Mouse (Mus musculus) forebrain, embryonic 14.5 days (tissue): ENCODE results near the gene Actr3. TPM values are rescaled to one million over a fixed set of nuclear protein-coding genes. Genes with fewer than 3 reads are reported as not detected.

Experiments used
- ATAC-seq: fragments of 200-750 bp; cut with Nextera tagmentation; 2 replicates; pipeline ENCODE4 v1.8.0; 2017; ENCODE audit warnings: mild to moderate bottlenecking, moderate library complexity
- DNase-seq: peaks from one replicate; pipeline ENCODE4 v3.0.0-alpha.2; 2015; ENCODE audit warnings: low spot score
- H3K27ac ChIP-seq: fragments of 300-500 bp; sonication (generic); 2 replicates; pipeline ENCODE4 v1.5.1; 2014; ENCODE audit warnings: low read depth, mild to moderate bottlenecking, control low read depth, low read length, moderate library complexity
- H3K27me3 ChIP-seq: fragments of 300-500 bp; sonication (generic); replicated peaks from 2 replicates; pipeline ENCODE4 v1.6.1; 2014; ENCODE audit warnings: low read length, control low read depth, mixed read lengths; ENCODE audit not compliant: control insufficient read depth, insufficient read depth
- H3K36me3 ChIP-seq: fragments of 300-500 bp; sonication (generic); 2 replicates; pipeline ENCODE4 v1.6.1; 2014; ENCODE audit warnings: low read length, control low read depth; ENCODE audit not compliant: control insufficient read depth, insufficient read depth
- H3K4me1 ChIP-seq: fragments of 300-500 bp; sonication (generic); 2 replicates; pipeline ENCODE4 v1.6.1; 2014; ENCODE audit warnings: antibody characterized with exemption, low read length, control low read depth; ENCODE audit not compliant: control insufficient read depth, insufficient read depth
- H3K4me2 ChIP-seq: fragments of 300-500 bp; sonication (generic); 2 replicates; pipeline ENCODE4 v1.6.1; 2014; ENCODE audit warnings: mild to moderate bottlenecking, control low read depth, low read length
- H3K4me3 ChIP-seq: fragments of 300-500 bp; sonication (generic); 2 replicates; pipeline ENCODE4 v1.5.1; 2014; ENCODE audit warnings: low read depth, low read length, control low read depth
- H3K9ac ChIP-seq: fragments of 300-500 bp; sonication (generic); 2 replicates; pipeline ENCODE4 v1.6.1; 2014; ENCODE audit warnings: mild to moderate bottlenecking, low read length, control low read depth, moderate library complexity
- H3K9me3 ChIP-seq: fragments of 300-500 bp; sonication (generic); replicated peaks from 2 replicates; pipeline ENCODE4 v1.6.1; 2016; ENCODE audit warnings: low read length, control low read depth, mixed read lengths; ENCODE audit not compliant: control insufficient read depth
- WGBS: fragments of 180-500 bp; shearing (Covaris S2); extraction: QIAGEN DNeasy Blood & Tissue Kit; methylation state at CpG from one replicate; pipeline ENCODE4 v1.1.7; 2014; 5-methylcytosine and 5-hydroxymethylcytosine counted together
- polyA plus RNA-seq: library from polyadenylated mRNA; unstranded; fragments of >200 nt; fragmentation: Nextera tagmentation; extraction: Ambion mirVana; gene quantifications from 2 replicates; pipeline ENCODE4 v1.2.1, GENCODE M21; 2014

Gene Actr3
- polyA plus RNA-seq, 1 experiment from 2014 or later: 231 TPM

GRCm38 (mm10) chr1:125351416-125352037, 84.0 kb downstream of the Actr3 start:
- Histone ChIP-seq H3K27ac (no peak overlapping the region), H3K4me1 (no peaks in the 10 kb centered on the region), H3K9me3 (no peaks in the 10 kb centered on the region), H3K9ac (no peak overlapping the region), H3K4me2 (no peak overlapping the region), H3K36me3 (no peaks in the 10 kb centered on the region), H3K27me3 (no peaks in the 10 kb centered on the region), H3K4me3 (no peak overlapping the region)
- 32% methylated on average over 4 of the region's 4 CpGs for WGBS
- DNase-seq: peak; percentile 80
- peak; percentile 96 for ATAC-seq

GRCm38 (mm10) chr1:125350843-125351242, 84.7 kb downstream of the Actr3 start:
- H3K4me1 ChIP-seq: no peaks in the 10 kb centered on the region
- 77% methylated on average over 5 of the region's 5 CpGs for WGBS
- ATAC-seq (peak; percentile 21; the same call in 1 of the 2 replicates), DNase-seq (no peak)
- no peak overlapping the region for H3K4me3 ChIP-seq
- no peaks in the 10 kb centered on the region for H3K27me3 ChIP-seq
- no peak overlapping the region for H3K27ac ChIP-seq
- H3K36me3 ChIP-seq: no peaks in the 10 kb centered on the region
- H3K9me3 ChIP-seq: no peaks in the 10 kb centered on the region
- no peak overlapping the region for H3K9ac ChIP-seq
- H3K4me2 ChIP-seq: no peak overlapping the region

GRCm38 (mm10) chr1:125345854-125346253, 89.7 kb downstream of the Actr3 start:
- DNase-seq: no peak
- Histone ChIP-seq H3K9me3 (no peaks in the 10 kb centered on the region), H3K9ac (no peak overlapping the region), H3K4me1 (no peaks in the 10 kb centered on the region), H3K36me3 (no peaks in the 10 kb centered on the region), H3K4me3 (no peak overlapping the region), H3K4me2 (no peak overlapping the region), H3K27me3 (no peaks in the 10 kb centered on the region), H3K27ac (no peak overlapping the region)
- ATAC-seq: no peak
- WGBS: 98% methylated on average over 9 of the region's 9 CpGs

GRCm38 (mm10) chr1:125345448-125345847, 90.1 kb downstream of the Actr3 start:
- Histone ChIP-seq H3K27me3 (no peaks in the 10 kb centered on the region), H3K4me2 (no peak overlapping the region), H3K9ac (no peak overlapping the region), H3K9me3 (no peaks in the 10 kb centered on the region), H3K36me3 (no peaks in the 10 kb centered on the region), H3K27ac (no peak overlapping the region), H3K4me3 (no peak overlapping the region), H3K4me1 (no peaks in the 10 kb centered on the region)
- 94% methylated on average over 6 of the region's 6 CpGs for WGBS
- no peak for DNase-seq
- no peak for ATAC-seq

GRCm38 (mm10) chr1:125343105-125343504, 92.4 kb downstream of the Actr3 start:
- H3K4me1 ChIP-seq: no peaks in the 10 kb centered on the region
- ATAC-seq (no peak), DNase-seq (no peak)
- H3K9ac ChIP-seq: no peak overlapping the region
- H3K9me3 ChIP-seq: no peaks in the 10 kb centered on the region
- no peaks in the 10 kb centered on the region for H3K27me3 ChIP-seq
- H3K27ac ChIP-seq: no peak overlapping the region
- no peak overlapping the region for H3K4me3 ChIP-seq
- 76% methylated on average over 2 of the region's 2 CpGs for WGBS
- H3K4me2 ChIP-seq: no peak overlapping the region
- H3K36me3 ChIP-seq: no peaks in the 10 kb centered on the region

Other genes with a start within 250 kb of the Actr3 start
- 28.9 and 31.0 TPM in 2 replicates for gene Slc35f5, start 124.9 kb upstream of the Actr3 start, polyA plus RNA-seq
- not detected in 2 replicates for gene Gpr39, start 241.3 kb upstream of the Actr3 start, polyA plus RNA-seq